Mouse (Mus musculus) embryonic facial prominence, embryonic 11.5 days (tissue): ENCODE measurements at regions not wholly inside any gene's neighbourhood (a gene's known extent, or its start where the extent isn't known, plus 50 kb on each side); places are given as distances from the start of the nearest gene placed in this dataset. TPM values are rescaled to one million over a fixed set of nuclear protein-coding genes. Genes with fewer than 3 reads are reported as not detected.

Experiments
- microRNA-seq: library from miRNA; unstranded; fragments of <30 nt; microRNA quantifications from one replicate; pipeline ENCODE4, GENCODE M21; 2016; ENCODE audit warnings: borderline number of aligned reads

Small RNA genes lying in the stretch of these regions (microRNA-seq; reads per million reads assigned to microRNA genes)
- gene Gm27847, result not detected
